Mouse (Mus musculus) kidney, embryonic 15.5 days (tissue): ENCODE measurements around the gene Ascc3. TPM values are rescaled to one million over a fixed set of nuclear protein-coding genes. Genes with fewer than 3 reads are reported as not detected.

Source experiments
- ATAC-seq: fragments of 200-750 bp; cut with Nextera tagmentation; replicated peaks from 2 replicates; pipeline ENCODE4 v1.8.0; 2017; ENCODE audit warnings: moderate TSS enrichment; ENCODE audit not compliant: low FRiP score
- H3K27ac ChIP-seq: fragments of 300-500 bp; sonication (generic); 2 replicates; pipeline ENCODE4 v1.5.1; 2015; ENCODE audit warnings: mild to moderate bottlenecking, inconsistent platforms
- H3K27me3 ChIP-seq: fragments of 300-500 bp; sonication (generic); 2 replicates; pipeline ENCODE4 v1.6.1; 2015; ENCODE audit warnings: inconsistent platforms
- H3K36me3 ChIP-seq: fragments of 300-500 bp; sonication (generic); 2 replicates; pipeline ENCODE4 v1.6.1; 2015; ENCODE audit warnings: inconsistent platforms
- H3K4me1 ChIP-seq: fragments of 300-500 bp; sonication (generic); 2 replicates; pipeline ENCODE4 v1.6.1; 2015; ENCODE audit warnings: inconsistent platforms
- H3K4me2 ChIP-seq: fragments of 300-500 bp; sonication (generic); 2 replicates; pipeline ENCODE4 v1.6.1; 2015; ENCODE audit warnings: moderate library complexity, mild to moderate bottlenecking, inconsistent platforms
- H3K4me3 ChIP-seq: fragments of 300-500 bp; sonication (generic); replicated peaks from 2 replicates; pipeline ENCODE4 v1.5.1; 2015; ENCODE audit warnings: mild to moderate bottlenecking, inconsistent platforms
- H3K9ac ChIP-seq: fragments of 300-500 bp; sonication (generic); 2 replicates; pipeline ENCODE4 v1.6.1; 2015; ENCODE audit warnings: mild to moderate bottlenecking, inconsistent platforms
- H3K9me3 ChIP-seq: fragments of 300-500 bp; sonication (generic); replicated peaks from 2 replicates; pipeline ENCODE4 v1.6.1; 2016; ENCODE audit warnings: inconsistent platforms
- WGBS: fragments of 180-500 bp; shearing (Covaris S2); methylation state at CpG from one replicate; pipeline ENCODE4 v1.1.7; 2015; ENCODE audit warnings: mixed read lengths; 5-methylcytosine and 5-hydroxymethylcytosine counted together
- polyA plus RNA-seq: library from polyadenylated mRNA; unstranded; fragments of >200 nt; fragmentation: Nextera tagmentation; extraction: Ambion mirVana; gene quantifications from 2 replicates; pipeline ENCODE4 v1.2.1, GENCODE M21; 2015

Gene Ascc3
- polyA plus RNA-seq, 1 experiment from 2014 or later: 15.7 TPM

DNA sequence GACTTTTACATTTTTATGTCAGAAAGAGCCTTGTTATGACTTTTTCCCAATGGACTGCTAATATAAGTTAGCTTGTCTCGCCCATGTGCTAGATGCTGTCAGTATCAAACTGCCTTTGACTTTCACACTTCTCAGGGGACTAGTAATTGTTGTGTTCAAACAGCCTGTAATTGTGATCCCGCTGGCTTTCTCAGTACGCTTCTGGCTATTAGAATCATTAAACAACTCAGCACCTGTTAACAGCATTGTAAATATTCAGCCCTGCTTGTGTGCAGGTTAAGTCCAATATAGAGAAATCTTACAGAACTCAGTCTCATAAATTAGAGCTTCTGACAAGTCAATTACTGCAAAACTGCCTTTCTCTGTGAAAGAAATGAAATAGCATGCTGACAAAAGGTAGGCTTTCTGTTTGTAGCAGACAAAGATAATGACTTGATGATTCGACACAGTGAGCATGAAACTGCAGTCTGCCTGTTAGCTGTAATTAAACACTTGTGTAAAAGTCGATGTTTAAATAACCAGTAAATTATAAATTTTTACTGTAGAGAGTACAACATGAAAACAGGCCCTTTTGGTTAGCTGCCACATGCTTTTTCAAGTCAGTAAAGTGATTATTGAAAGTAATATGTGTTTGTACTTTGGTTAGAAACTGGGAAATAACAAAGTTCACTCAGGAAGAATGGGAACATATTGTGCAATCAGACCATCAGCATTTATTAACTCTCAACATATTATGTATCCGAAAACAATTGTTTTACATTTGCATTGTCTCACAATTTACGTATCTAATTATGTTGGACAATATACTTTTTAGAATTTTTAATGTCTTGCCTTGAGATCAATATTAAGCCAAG, 171.2 kb downstream of the Ascc3 start:
- no peaks in the 10 kb centered on the region for H3K9me3 ChIP-seq
- 44% methylated on average over 7 of the region's 7 CpGs for WGBS
- 0 out of 2 replicates have a peak, but pooled peaks cover 3% of the 10 kb centered on the region for H3K4me1 ChIP-seq
- H3K27me3 ChIP-seq: no peaks in the 10 kb centered on the region
- H3K9ac ChIP-seq: no peak overlapping the region
- peak overlapping the region; percentile 27; the same call in 1 of the 2 replicates for H3K27ac ChIP-seq
- no peak overlapping the region for H3K4me2 ChIP-seq
- H3K36me3 ChIP-seq: no peaks in the 10 kb centered on the region
- no peak overlapping the region for H3K4me3 ChIP-seq
- no peak for ATAC-seq

DNA sequence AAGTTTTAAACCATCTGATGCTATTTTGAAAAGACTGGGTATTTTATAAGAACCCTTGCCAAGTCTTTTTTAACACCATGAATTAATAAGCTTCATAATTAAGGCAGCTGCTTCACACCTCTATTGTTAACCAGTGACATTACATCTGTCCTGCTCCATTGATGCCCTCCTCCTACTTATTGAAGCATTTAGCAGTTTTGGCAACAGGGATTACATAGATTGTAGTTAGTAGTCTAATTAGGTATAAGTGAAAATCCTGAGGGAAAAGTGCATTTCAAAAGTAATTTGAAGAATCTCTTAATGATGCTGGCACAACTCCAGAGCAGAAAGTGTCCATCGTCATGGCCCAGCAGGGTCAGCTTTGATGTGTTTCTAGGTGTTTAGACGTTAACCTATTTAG, 180.3 kb downstream of the Ascc3 start:
- no peak for ATAC-seq
- Histone ChIP-seq H3K36me3 (no peaks in the 10 kb centered on the region; the same call in 1 of the 2 replicates), H3K9ac (no peak overlapping the region), H3K4me1 (no peaks in the 10 kb centered on the region), H3K27me3 (no peaks in the 10 kb centered on the region), H3K27ac (no peak overlapping the region), H3K4me3 (no peak overlapping the region), H3K9me3 (no peaks in the 10 kb centered on the region), H3K4me2 (no peak overlapping the region)
- WGBS: 75% methylated on average over 2 of the region's 2 CpGs

DNA sequence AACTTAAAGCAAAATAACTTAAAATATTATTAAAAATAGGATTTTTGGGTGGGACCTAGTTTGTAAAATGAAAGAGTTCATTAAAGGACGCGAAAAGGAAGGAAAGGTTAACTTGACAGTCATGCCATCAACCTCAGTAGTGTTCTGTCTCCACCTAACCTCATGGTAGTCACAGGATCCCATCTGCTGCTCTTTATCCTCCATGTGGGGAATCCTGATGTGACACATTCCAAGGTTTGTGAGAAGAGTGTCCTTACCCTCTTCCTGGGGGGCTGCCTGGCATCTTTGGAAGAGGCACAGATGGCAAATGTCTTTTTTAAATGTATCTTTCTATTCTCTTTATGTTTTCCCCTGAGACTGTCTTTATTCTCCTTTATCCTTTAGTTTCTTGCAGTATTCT, 181.4 kb downstream of the Ascc3 start:
- 89% methylated on average over 2 of the region's 2 CpGs for WGBS
- Histone ChIP-seq H3K9ac (no peak overlapping the region), H3K36me3 (no peaks in the 10 kb centered on the region; the same call in 1 of the 2 replicates), H3K4me1 (no peaks in the 10 kb centered on the region), H3K4me2 (no peak overlapping the region), H3K27ac (no peak overlapping the region), H3K4me3 (no peak overlapping the region), H3K27me3 (no peaks in the 10 kb centered on the region), H3K9me3 (no peaks in the 10 kb centered on the region)
- ATAC-seq: no peak

GRCm38 (mm10) chr10:50792840-50793239, 200.4 kb downstream of the Ascc3 start:
- no peak overlapping the region for H3K4me2 ChIP-seq
- H3K36me3 ChIP-seq: no peaks in the 10 kb centered on the region
- H3K27me3 ChIP-seq: no peaks in the 10 kb centered on the region
- no peak for ATAC-seq
- whole genome bisulfite sequencing: 53% methylated on average over 5 of the region's 5 CpGs
- no peak overlapping the region for H3K9ac ChIP-seq
- no peaks in the 10 kb centered on the region for H3K9me3 ChIP-seq
- no peak overlapping the region for H3K4me3 ChIP-seq
- H3K27ac ChIP-seq: no peak overlapping the region
- no peaks in the 10 kb centered on the region for H3K4me1 ChIP-seq

- no peaks in the 10 kb centered on the region for H3K9me3 ChIP-seq
- H3K27me3 ChIP-seq: no peaks in the 10 kb centered on the region
- WGBS: 38% methylated on average over 2 of the region's 2 CpGs
- peaks cover 5% of the 10 kb centered on the region; the same call in 1 of the 2 replicates for H3K4me1 ChIP-seq
- H3K36me3 ChIP-seq: no peaks in the 10 kb centered on the region
- peak; percentile 95 for ATAC-seq
- no peak overlapping the region for H3K4me3 ChIP-seq
- no peak overlapping the region for H3K9ac ChIP-seq
- H3K4me2 ChIP-seq: no peak overlapping the region
- peak overlapping the region; percentile 78 for H3K27ac ChIP-seq
Observed at GRCm38 (mm10) chr10:50801594-50801993, 209.1 kb downstream of the Ascc3 start.

- ATAC-seq: peak; percentile 33; the same call in 1 of the 2 replicates
- 62% methylated on average over 2 of the region's 2 CpGs for WGBS
- H3K9ac ChIP-seq: no peak overlapping the region
Observed at GRCm38 (mm10) chr10:50802380-50802779, 209.9 kb downstream of the Ascc3 start.

GRCm38 (mm10) chr10:50806166-50806565, 213.7 kb downstream of the Ascc3 start:
- Histone ChIP-seq H3K4me2 (no peak overlapping the region), H3K36me3 (no peaks in the 10 kb centered on the region), H3K4me1 (peaks cover 5% of the 10 kb centered on the region; the same call in 1 of the 2 replicates), H3K9me3 (no peaks in the 10 kb centered on the region), H3K9ac (no peak overlapping the region), H3K27me3 (no peaks in the 10 kb centered on the region), H3K4me3 (no peak overlapping the region), H3K27ac (no peak overlapping the region)
- 0 out of 2 replicates have a peak, but pooled peaks have one; percentile 33 for ATAC-seq
- whole genome bisulfite sequencing: 95% methylated on average over 2 of the region's 2 CpGs

More at GRCm38 (mm10) chr10:50802380-50802779, 209.9 kb downstream of the Ascc3 start:
- Histone ChIP-seq H3K9me3 (no peaks in the 10 kb centered on the region), H3K27me3 (no peaks in the 10 kb centered on the region), H3K4me3 (no peak overlapping the region), H3K4me1 (peaks cover 5% of the 10 kb centered on the region; the same call in 1 of the 2 replicates), H3K4me2 (no peak overlapping the region), H3K36me3 (no peaks in the 10 kb centered on the region), H3K27ac (peak overlapping the region; percentile 78)

- peaks cover 10% of the 10 kb centered on the region; the same call in 1 of the 2 replicates for H3K36me3 ChIP-seq
- H3K4me1 ChIP-seq: no peaks in the 10 kb centered on the region
- no peak overlapping the region for H3K4me2 ChIP-seq
- no peak overlapping the region for H3K27ac ChIP-seq
- no peak overlapping the region for H3K4me3 ChIP-seq
- no peaks in the 10 kb centered on the region for H3K9me3 ChIP-seq
- ATAC-seq: no peak
- WGBS: 86% methylated on average over 1 of the region's 1 CpGs
- no peak overlapping the region for H3K9ac ChIP-seq
- no peaks in the 10 kb centered on the region for H3K27me3 ChIP-seq
Observed at GRCm38 (mm10) chr10:50822363-50822762, 229.9 kb downstream of the Ascc3 start.

DNA sequence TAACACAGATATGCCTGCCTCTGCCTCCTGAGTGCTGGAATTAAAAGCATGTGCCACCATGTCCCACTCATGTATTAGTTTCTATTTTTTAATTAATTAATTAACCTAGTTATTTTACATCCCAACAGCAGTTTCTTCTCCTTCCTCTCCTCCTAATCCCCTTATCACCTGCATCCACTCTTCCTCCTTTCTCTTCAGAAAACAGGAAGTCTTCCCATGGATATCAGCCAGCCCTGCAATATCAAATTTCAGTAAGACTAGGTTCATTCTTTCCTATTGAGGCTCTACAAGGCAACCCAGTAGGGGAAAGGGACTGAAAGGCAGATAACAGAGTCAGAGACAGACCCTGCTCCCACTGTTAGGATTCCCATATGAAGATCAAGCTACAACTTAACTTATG, 234.4 kb downstream of the Ascc3 start:
- no peak overlapping the region for H3K27ac ChIP-seq
- H3K27me3 ChIP-seq: no peaks in the 10 kb centered on the region
- no peaks in the 10 kb centered on the region for H3K4me1 ChIP-seq
- no peak overlapping the region for H3K4me2 ChIP-seq
- no peak for ATAC-seq
- H3K4me3 ChIP-seq: no peak overlapping the region
- no peak overlapping the region for H3K9ac ChIP-seq
- peaks cover 14% of the 10 kb centered on the region; the same call in 1 of the 2 replicates for H3K36me3 ChIP-seq
- no peaks in the 10 kb centered on the region for H3K9me3 ChIP-seq

DNA sequence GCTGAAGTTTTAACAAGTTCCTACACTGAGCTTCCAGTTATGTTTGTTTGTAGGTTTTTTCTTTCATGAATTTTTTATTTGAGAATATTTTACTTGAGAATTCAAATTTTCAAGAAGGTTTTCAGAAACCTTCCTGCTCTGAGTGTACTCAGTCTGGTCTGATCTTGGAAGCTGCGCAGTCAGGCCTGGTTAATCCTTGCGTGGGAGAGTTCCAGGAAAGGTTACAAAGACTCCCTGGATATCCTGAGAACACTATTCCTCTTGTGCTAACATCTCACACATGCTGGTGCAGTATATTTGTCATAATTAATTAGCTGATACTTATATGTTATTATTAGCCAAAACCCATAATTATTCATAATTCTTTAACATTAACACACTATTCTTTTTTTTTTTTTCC, 242.1 kb downstream of the Ascc3 start:
- H3K27ac ChIP-seq: peak overlapping the region; percentile 32; the same call in 1 of the 2 replicates
- no peak overlapping the region for H3K4me2 ChIP-seq
- no peak overlapping the region for H3K9ac ChIP-seq
- WGBS: 60% methylated on average over 2 of the region's 2 CpGs
- H3K36me3 ChIP-seq: peaks cover 4% of the 10 kb centered on the region; the same call in 1 of the 2 replicates
- peak; percentile 83 for ATAC-seq
- H3K9me3 ChIP-seq: no peaks in the 10 kb centered on the region
- no peak overlapping the region for H3K4me3 ChIP-seq
- no peaks in the 10 kb centered on the region for H3K27me3 ChIP-seq
- peaks cover 14% of the 10 kb centered on the region for H3K4me1 ChIP-seq

DNA sequence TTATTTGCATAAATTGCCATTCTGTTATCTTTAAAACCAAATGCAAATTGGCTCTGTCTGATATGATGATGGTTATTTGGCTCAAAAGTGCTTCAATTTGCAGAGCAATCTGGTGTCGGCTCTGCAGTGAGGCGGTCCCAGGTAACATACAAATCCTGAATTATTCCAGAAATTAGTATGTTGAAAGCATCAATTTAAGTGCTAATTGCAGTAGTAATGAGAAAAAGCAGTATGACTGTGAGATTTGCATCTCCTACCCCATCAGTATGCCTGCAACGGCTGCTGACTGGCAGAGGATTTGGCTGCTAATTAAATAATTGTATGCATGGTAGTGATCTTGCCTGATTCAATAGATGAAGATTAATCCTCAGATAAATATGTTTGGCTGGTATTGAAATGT, 250.9 kb downstream of the Ascc3 start:
- H3K36me3 ChIP-seq: 0 out of 2 replicates have a peak, but pooled peaks cover 3% of the 10 kb centered on the region
- no peaks in the 10 kb centered on the region for H3K9me3 ChIP-seq
- H3K27ac ChIP-seq: no peak overlapping the region
- H3K9ac ChIP-seq: no peak overlapping the region
- H3K4me1 ChIP-seq: no peaks in the 10 kb centered on the region
- 88% methylated on average over 3 of the region's 3 CpGs for WGBS
- H3K4me2 ChIP-seq: no peak overlapping the region
- no peaks in the 10 kb centered on the region for H3K27me3 ChIP-seq
- ATAC-seq: no peak
- H3K4me3 ChIP-seq: no peak overlapping the region

GRCm38 (mm10) chr10:50868202-50868601, 275.7 kb downstream of the Ascc3 start:
- H3K9me3 ChIP-seq: no peaks in the 10 kb centered on the region
- H3K4me2 ChIP-seq: no peak overlapping the region
- no peak overlapping the region for H3K9ac ChIP-seq
- no peak; the same call in 1 of the 2 replicates for ATAC-seq
- H3K4me1 ChIP-seq: no peaks in the 10 kb centered on the region
- no peak overlapping the region for H3K4me3 ChIP-seq
- H3K36me3 ChIP-seq: no peaks in the 10 kb centered on the region
- H3K27me3 ChIP-seq: no peaks in the 10 kb centered on the region
- no peak overlapping the region for H3K27ac ChIP-seq
- 57% methylated on average over 4 of the region's 4 CpGs for WGBS
